Mouse (Mus musculus): ENCODE results near the gene Nexn. TPM values are rescaled to one million over a fixed set of nuclear protein-coding genes. Genes with fewer than 3 reads are reported as not detected.

Nexn gene
- polyA plus RNA-seq, 1 experiment: 2.8 TPM

- Histone ChIP-seq H3K4me3 (ENCODE audit: insufficient read depth, low read length) (no peak overlapping the region), H3K27ac (ENCODE audit: insufficient read depth, low read length) (no peak overlapping the region), H3K4me1 (ENCODE audit: control insufficient read depth, insufficient read depth, low read length) (no peaks in the 10 kb centered on the region)
- TF ChIP-seq POLR2A (IDR thresholded peaks at IDR 0.05; ENCODE audit: extremely low read depth, insufficient read depth, low read length): no peak
- no peak for TF ChIP-seq CTCF (IDR thresholded peaks at IDR 0.05; ENCODE audit: extremely low read depth, insufficient read depth, low read length)
Measured at GRCm38 (mm10) chr3:152228843-152229242, 37.3 kb downstream of the Nexn start.

- Histone ChIP-seq H3K4me1 (ENCODE audit: control insufficient read depth, insufficient read depth, low read length) (no peaks in the 10 kb centered on the region), H3K4me3 (ENCODE audit: insufficient read depth, low read length) (no peak overlapping the region), H3K27ac (ENCODE audit: insufficient read depth, low read length) (no peak overlapping the region)
- TF ChIP-seq CTCF (IDR thresholded peaks at IDR 0.05; ENCODE audit: extremely low read depth, insufficient read depth, low read length): no peak
- no peak for TF ChIP-seq POLR2A (IDR thresholded peaks at IDR 0.05; ENCODE audit: extremely low read depth, insufficient read depth, low read length)
Measured at GRCm38 (mm10) chr3:152225906-152226305, 40.2 kb downstream of the Nexn start.

GRCm38 (mm10) chr3:152224918-152225317 lies 41.2 kb downstream of the Nexn start:
- H3K4me1 ChIP-seq (ENCODE audit: control insufficient read depth, insufficient read depth, low read length): no peaks in the 10 kb centered on the region
- no peak for TF ChIP-seq POLR2A (IDR thresholded peaks at IDR 0.05; ENCODE audit: extremely low read depth, insufficient read depth, low read length)
- TF ChIP-seq CTCF (IDR thresholded peaks at IDR 0.05; ENCODE audit: extremely low read depth, insufficient read depth, low read length): no peak
- no peak overlapping the region for H3K27ac ChIP-seq (ENCODE audit: insufficient read depth, low read length)

GRCm38 (mm10) chr3:152213416-152213815 lies 52.7 kb downstream of the Nexn start:
- Histone ChIP-seq H3K27ac (ENCODE audit: insufficient read depth, low read length) (no peak overlapping the region), H3K4me1 (ENCODE audit: control insufficient read depth, insufficient read depth, low read length) (peaks cover 7% of the 10 kb centered on the region), H3K4me3 (ENCODE audit: insufficient read depth, low read length) (no peak overlapping the region)
- TF ChIP-seq CTCF (IDR thresholded peaks at IDR 0.05; ENCODE audit: extremely low read depth, insufficient read depth, low read length) (no peak), POLR2A (IDR thresholded peaks at IDR 0.05; ENCODE audit: extremely low read depth, insufficient read depth, low read length) (no peak)

More at GRCm38 (mm10) chr3:152224918-152225317, 41.2 kb downstream of the Nexn start:
- no peak overlapping the region for H3K4me3 ChIP-seq (ENCODE audit: insufficient read depth, low read length)

GRCm38 (mm10) chr3:152211731-152212279 lies 54.3 kb downstream of the Nexn start:
- TF ChIP-seq CTCF (IDR thresholded peaks at IDR 0.05; ENCODE audit: extremely low read depth, insufficient read depth, low read length) (no peak), POLR2A (IDR thresholded peaks at IDR 0.05; ENCODE audit: extremely low read depth, insufficient read depth, low read length) (no peak)
- H3K4me3 ChIP-seq (ENCODE audit: insufficient read depth, low read length): peak overlapping the region; percentile 79
- H3K27ac ChIP-seq (ENCODE audit: insufficient read depth, low read length): no peak overlapping the region
- peaks cover 7% of the 10 kb centered on the region for H3K4me1 ChIP-seq (ENCODE audit: control insufficient read depth, insufficient read depth, low read length)

GRCm38 (mm10) chr3:152210728-152211391 lies 55.3 kb downstream of the Nexn start:
- TF ChIP-seq POLR2A (IDR thresholded peaks at IDR 0.05; ENCODE audit: extremely low read depth, insufficient read depth, low read length) (peak; percentile 21; the same call in 1 of the 2 replicates), CTCF (IDR thresholded peaks at IDR 0.05; ENCODE audit: extremely low read depth, insufficient read depth, low read length) (no peak)
- peaks cover 7% of the 10 kb centered on the region for H3K4me1 ChIP-seq (ENCODE audit: control insufficient read depth, insufficient read depth, low read length)
- peak overlapping the region; percentile 98 for H3K27ac ChIP-seq (ENCODE audit: insufficient read depth, low read length)
- peak overlapping the region; percentile 79 for H3K4me3 ChIP-seq (ENCODE audit: insufficient read depth, low read length)

GRCm38 (mm10) chr3:152209967-152210634 lies 56.0 kb downstream of the Nexn start, which contains the start of the genes Dnajb4 and Fubp1:
Dnajb4 (minus strand) TSS chr3:152210302.
Fubp1 (plus strand) TSS chr3:152210422.
- H3K4me1 ChIP-seq (ENCODE audit: control insufficient read depth, insufficient read depth, low read length): peaks cover 7% of the 10 kb centered on the region
- peak within 1 kb of the TSS; percentile 79 for H3K4me3 ChIP-seq (ENCODE audit: insufficient read depth, low read length)
- TF ChIP-seq CTCF (IDR thresholded peaks at IDR 0.05; ENCODE audit: extremely low read depth, insufficient read depth, low read length): no peak
- peak; percentile 91 for TF ChIP-seq POLR2A (IDR thresholded peaks at IDR 0.05; ENCODE audit: extremely low read depth, insufficient read depth, low read length)
- peak within 1 kb of the TSS; percentile 99 for H3K27ac ChIP-seq (ENCODE audit: insufficient read depth, low read length)

- peak overlapping the region; percentile 99 for H3K27ac ChIP-seq (ENCODE audit: insufficient read depth, low read length)
- TF ChIP-seq CTCF (IDR thresholded peaks at IDR 0.05; ENCODE audit: extremely low read depth, insufficient read depth, low read length): no peak
- H3K4me1 ChIP-seq (ENCODE audit: control insufficient read depth, insufficient read depth, low read length): peaks cover 7% of the 10 kb centered on the region
- peak overlapping the region; percentile 79 for H3K4me3 ChIP-seq (ENCODE audit: insufficient read depth, low read length)
Measured at GRCm38 (mm10) chr3:152209177-152209966, 56.8 kb downstream of the Nexn start.
